Mouse (Mus musculus) heart, postnatal 0 days (tissue): Measurements from ENCODE around the gene Orc3. TPM values are rescaled to one million over a fixed set of nuclear protein-coding genes. Genes with fewer than 3 reads are reported as not detected.

Experiments used
- ATAC-seq: fragments of 200-750 bp; cut with Nextera tagmentation; 2 replicates; pipeline ENCODE4 v1.8.0; 2017; ENCODE audit warnings: low read depth, moderate number of reproducible peaks, moderate library complexity; ENCODE audit not compliant: insufficient read depth
- DNase-seq: peaks from one replicate; pipeline ENCODE4 v3.0.0-alpha.2; 2016; ENCODE audit warnings: low spot score
- H3K27ac ChIP-seq: fragments of 300-500 bp; sonication (generic); 2 replicates; pipeline ENCODE4 v1.5.1; 2014; ENCODE audit warnings: low read depth, mild to moderate bottlenecking
- H3K27me3 ChIP-seq: fragments of 300-500 bp; sonication (generic); 2 replicates; pipeline ENCODE4 v1.6.1; 2014; ENCODE audit warnings: low read length, mixed read lengths; ENCODE audit not compliant: control insufficient read depth, insufficient read depth
- H3K36me3 ChIP-seq: fragments of 300-500 bp; sonication (generic); replicated peaks from 2 replicates; pipeline ENCODE4 v1.6.1; 2014; ENCODE audit warnings: low read length, mixed read lengths; ENCODE audit not compliant: control insufficient read depth, insufficient read depth
- H3K4me1 ChIP-seq: fragments of 300-500 bp; sonication (generic); 2 replicates; pipeline ENCODE4 v1.6.1; 2014; ENCODE audit warnings: antibody characterized with exemption; ENCODE audit not compliant: control insufficient read depth, insufficient read depth
- H3K4me2 ChIP-seq: fragments of 300-500 bp; sonication (generic); 2 replicates; pipeline ENCODE4 v1.6.1; 2014; ENCODE audit warnings: low read depth, mild to moderate bottlenecking, low read length, moderate library complexity
- H3K4me3 ChIP-seq: fragments of 300-500 bp; sonication (generic); 2 replicates; pipeline ENCODE4 v1.5.1; 2014; ENCODE audit warnings: low read depth, low read length
- H3K9ac ChIP-seq: fragments of 300-500 bp; sonication (generic); replicated peaks from 2 replicates; pipeline ENCODE4 v1.6.1; 2014; ENCODE audit warnings: low read depth, low read length, mixed read lengths
- H3K9me3 ChIP-seq: fragments of 300-500 bp; sonication (generic); replicated peaks from 2 replicates; pipeline ENCODE4 v1.6.1; 2016; ENCODE audit warnings: low read length; ENCODE audit not compliant: control insufficient read depth
- CTCF ChIP-seq: IDR thresholded peaks from 2 replicates; pipeline ENCODE4 v1.5.1; 2016; ENCODE audit warnings: antibody characterized with exemption, control low read depth, low read depth
- EP300 ChIP-seq: IDR thresholded peaks from 2 replicates; pipeline ENCODE4 v1.6.1; 2016; ENCODE audit warnings: antibody characterized with exemption, low read depth
- WGBS: fragments of 180-500 bp; shearing (Covaris S2); extraction: QIAGEN DNeasy Blood & Tissue Kit; methylation state at CpG from one replicate; pipeline ENCODE4 v1.1.7; 2014; 5-methylcytosine and 5-hydroxymethylcytosine counted together
- polyA plus RNA-seq: library from polyadenylated mRNA; unstranded; fragments of >200 nt; fragmentation: Nextera tagmentation; extraction: Ambion mirVana; gene quantifications from 2 replicates; pipeline ENCODE4 v1.2.1, GENCODE M21; 2015
- total RNA-seq: library from RNA; depleted of rRNA; stranded (reverse); fragments of >200 nt; gene quantifications from 2 replicates; pipeline ENCODE4 v1.2.3, GENCODE M21; 2014; ENCODE audit warnings: low replicate concordance; rRNA removed

The Orc3 gene
- total and polyA plus RNA-seq, 2 experiments from 2014 or later, result 47.8 to 51.4 TPM

DNA sequence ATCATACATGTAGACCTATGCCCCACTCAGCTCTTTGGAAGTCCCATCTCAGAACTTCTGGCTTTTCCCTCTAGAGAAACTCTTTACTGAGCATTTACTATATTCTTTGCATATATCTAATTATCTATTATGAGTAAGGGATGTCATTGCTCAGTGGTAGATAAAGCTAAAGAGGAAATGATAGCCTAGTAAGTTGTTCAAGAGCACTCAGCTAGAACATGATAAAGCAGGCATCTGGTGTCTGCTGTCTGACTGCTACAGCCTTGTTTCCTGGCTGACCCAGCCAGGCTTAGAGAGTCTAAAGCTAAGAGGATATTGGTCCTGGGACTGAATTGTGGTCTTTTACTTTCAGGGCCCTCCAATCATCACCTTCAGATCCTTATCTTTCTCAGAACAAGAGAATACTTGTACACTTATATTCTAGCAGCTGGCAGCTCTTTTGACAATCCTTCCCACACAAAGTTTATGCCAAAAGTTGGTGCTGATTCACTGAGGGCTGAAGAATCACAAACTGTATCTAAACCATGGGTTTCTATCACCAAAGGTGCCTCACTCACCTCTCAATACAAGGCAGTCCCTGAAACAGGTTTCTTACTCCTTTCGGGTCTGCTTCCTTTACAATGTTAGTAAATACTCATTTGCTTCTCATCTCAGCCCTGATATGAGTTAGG lies 86.2 kb downstream of the Orc3 start:
- Histone ChIP-seq H3K9ac (no peak overlapping the region), H3K36me3 (no peaks in the 10 kb centered on the region), H3K9me3 (no peaks in the 10 kb centered on the region), H3K4me1 (no peaks in the 10 kb centered on the region), H3K4me2 (no peak overlapping the region), H3K27me3 (no peaks in the 10 kb centered on the region), H3K4me3 (no peak overlapping the region), H3K27ac (no peak overlapping the region)
- 78% methylated on average over 1 of the region's 1 CpGs for WGBS
- no peak for DNase-seq
- ATAC-seq, result no peak
- TF ChIP-seq EP300, result no peak
- no peak for TF ChIP-seq CTCF

DNA sequence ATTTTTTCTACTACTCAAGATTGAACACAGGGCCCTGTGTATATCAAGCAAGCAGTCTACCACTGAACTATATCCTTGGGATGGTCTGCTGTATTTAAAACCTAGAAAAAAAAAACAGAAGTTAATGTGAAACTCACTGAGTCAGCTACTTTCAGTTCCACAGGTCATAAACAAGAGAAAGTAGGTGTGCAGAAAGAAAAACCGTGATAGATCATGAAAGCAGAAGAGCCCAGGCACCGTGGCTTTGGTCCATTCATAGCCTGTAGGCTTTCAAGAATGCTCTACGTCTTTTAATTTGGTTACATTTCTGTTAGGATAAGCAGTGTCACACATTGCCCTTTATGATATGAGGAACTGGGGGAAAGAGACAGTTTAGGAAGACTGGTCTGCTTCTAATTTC lies 88.0 kb downstream of the Orc3 start:
- no peaks in the 10 kb centered on the region for H3K36me3 ChIP-seq
- DNase-seq (no peak), ATAC-seq (no peak)
- H3K4me3 ChIP-seq, result no peak overlapping the region
- H3K4me2 ChIP-seq, result no peak overlapping the region
- 83% methylated on average over 3 of the region's 3 CpGs for WGBS
- no peak overlapping the region for H3K27ac ChIP-seq
- H3K9me3 ChIP-seq, result no peaks in the 10 kb centered on the region
- H3K9ac ChIP-seq, result no peak overlapping the region
- no peaks in the 10 kb centered on the region for H3K27me3 ChIP-seq
- no peak for TF ChIP-seq CTCF
- TF ChIP-seq EP300, result no peak
- H3K4me1 ChIP-seq, result no peaks in the 10 kb centered on the region

DNA sequence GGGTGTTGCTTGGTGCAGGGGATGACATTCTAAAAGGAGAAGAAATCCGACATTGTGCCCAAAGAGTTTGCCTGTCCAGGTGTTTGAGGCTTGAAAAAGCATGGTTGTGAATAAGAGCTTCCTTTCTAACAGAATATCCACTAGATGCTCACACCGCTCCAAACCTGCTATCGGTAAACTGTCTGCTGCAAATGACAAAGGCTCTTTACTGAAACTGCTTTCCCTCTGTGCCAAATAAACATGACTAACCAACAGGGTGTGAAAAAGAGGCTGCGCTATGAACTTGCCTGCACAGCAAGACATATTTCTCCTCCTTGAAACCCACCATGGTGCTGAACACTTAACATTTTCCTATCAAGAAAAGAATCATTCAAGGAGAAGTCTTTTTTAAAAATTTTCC lies 91.2 kb downstream of the Orc3 start:
- Histone ChIP-seq H3K4me2 (no peak overlapping the region), H3K9me3 (no peaks in the 10 kb centered on the region), H3K9ac (no peak overlapping the region), H3K27me3 (no peaks in the 10 kb centered on the region), H3K4me3 (no peak overlapping the region), H3K27ac (no peak overlapping the region), H3K36me3 (no peaks in the 10 kb centered on the region), H3K4me1 (no peaks in the 10 kb centered on the region)
- TF ChIP-seq EP300, result no peak
- no peak for TF ChIP-seq CTCF
- 84% methylated on average over 4 of the region's 4 CpGs for WGBS
- ATAC-seq (no peak), DNase-seq (no peak)

DNA sequence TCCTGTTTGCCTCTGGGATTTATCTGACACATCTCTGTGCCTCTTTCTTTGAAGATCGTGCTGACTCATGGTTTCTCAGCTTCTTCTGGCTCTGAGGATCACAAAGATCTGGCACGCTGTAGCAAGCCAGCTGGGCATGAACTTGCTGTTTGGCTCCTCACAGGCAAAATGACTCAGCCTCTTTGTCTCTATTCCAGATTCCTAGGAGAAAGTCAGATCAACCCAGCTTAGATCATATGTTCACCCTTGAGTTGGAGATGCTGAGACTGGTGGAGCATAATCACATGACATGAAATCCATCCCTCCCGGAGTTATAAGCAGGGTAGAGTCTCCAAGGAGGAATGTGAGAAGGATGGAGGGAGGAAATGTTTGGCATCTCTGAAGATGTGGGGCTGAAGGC lies 91.9 kb downstream of the Orc3 start:
- TF ChIP-seq EP300, result no peak
- no peak for TF ChIP-seq CTCF
- no peaks in the 10 kb centered on the region for H3K36me3 ChIP-seq
- no peaks in the 10 kb centered on the region for H3K9me3 ChIP-seq
- no peaks in the 10 kb centered on the region for H3K27me3 ChIP-seq
- H3K4me3 ChIP-seq, result no peak overlapping the region
- no peaks in the 10 kb centered on the region for H3K4me1 ChIP-seq
- no peak overlapping the region for H3K9ac ChIP-seq
- ATAC-seq (no peak), DNase-seq (no peak)
- no peak overlapping the region for H3K27ac ChIP-seq
- WGBS, result 54% methylated on average over 3 of the region's 3 CpGs
- no peak overlapping the region for H3K4me2 ChIP-seq

Other genes with a start within 250 kb of the Orc3 start
- 29.0 and 66.3 TPM in 2 replicates for gene Akirin2, start 64.0 kb downstream of the Orc3 start, total RNA-seq
- gene Akirin2, start 64.0 kb downstream of the Orc3 start, polyA plus RNA-seq, result 34.2 and 37.0 TPM in 2 replicates
- gene Rars2, start within 50 bp of the Orc3 start, total RNA-seq, result 19.4 and 93.2 TPM in 2 replicates
- gene Rars2, start within 50 bp of the Orc3 start, polyA plus RNA-seq, result 49.7 and 51.2 TPM in 2 replicates
- gene Slc35a1, start 72.5 kb upstream of the Orc3 start, total RNA-seq, result 29.1 and 30.6 TPM in 2 replicates
- gene Slc35a1, start 72.5 kb upstream of the Orc3 start, polyA plus RNA-seq, result 31.8 and 32.2 TPM in 2 replicates
- gene Cfap206, start 115.3 kb upstream of the Orc3 start, total RNA-seq, result not detected in 2 replicates
- 0.44 TPM in 1 of 2 replicates, not detected in the other for gene Cfap206, start 115.3 kb upstream of the Orc3 start, polyA plus RNA-seq
- gene Gm136, start 141.3 kb upstream of the Orc3 start, total RNA-seq, result not detected in 2 replicates
- not detected in 2 replicates for gene Gm136, start 141.3 kb upstream of the Orc3 start, polyA plus RNA-seq
- 20.8 and 33.0 TPM in 2 replicates for gene Smim8, start 163.5 kb upstream of the Orc3 start, total RNA-seq
- 107 and 112 TPM in 2 replicates for gene Smim8, start 163.5 kb upstream of the Orc3 start, polyA plus RNA-seq